Mouse (Mus musculus) erythroblast, embryonic 14.5 days (primary cell): ENCODE results near the gene Abcg4.

Experiments
- GATA1 ChIP-seq: IDR thresholded peaks from 2 replicates; pipeline ENCODE4 v1.6.1; 2012; ENCODE audit warnings: low read length, inconsistent platforms, mixed read lengths
- TAL1 ChIP-seq: IDR thresholded peaks from 3 replicates; pipeline ENCODE4 v1.6.1; 2012; ENCODE audit warnings: low read length, inconsistent platforms, mixed read lengths

GRCm38 (mm10) chr9:44330736-44331135 lies 42.3 kb upstream of the Abcg4 start:
- TF ChIP-seq GATA1 (no peak), TAL1 (no peak)
